11 mouse cellular contexts compared by ENCODE assay signal in genomic region chr17:28363507-28363906, GRCm38 (mm10). TPM values are rescaled to one million over a fixed set of nuclear protein-coding genes. Genes with fewer than 3 reads are reported as not detected.
DNase-seq lines count a peak whose midpoint lies in the region; ATAC-seq lines count a peak whose summit lies in the region.
"Had no signal": no experiment of that assay in that cellular context is flagged by ENCODE, and none has a peak within 500 bp of the region (broad histone marks: within the 10 kb centered on the region; RNA-seq: fewer than 3 reads in every experiment).

No protein-coding gene starts in this region.

- no peak for ATAC-seq in heart, embryonic 13.5 days (ENCODE audit: extremely low read depth, insufficient number of reproducible peaks, low FRiP score, low TSS enrichment)
- no peak for ATAC-seq in lung, embryonic 16.5 days (ENCODE audit: low read depth)
- no peak for ATAC-seq in embryonic facial prominence, embryonic 13.5 days (ENCODE audit: insufficient number of reproducible peaks, insufficient read depth, low FRiP score, low TSS enrichment, low read depth)
- ATAC-seq in limb, embryonic 13.5 days (ENCODE audit: low FRiP score, low read depth), result no peak
- ATAC-seq: CD4-positive, CD25-positive, alpha-beta regulatory T cell, adult 4 months had no signal

- 14% methylated on average over 6 of the region's 6 CpGs for WGBS in heart, embryonic 13.5 days
- 36% methylated on average over 6 of the region's 6 CpGs for WGBS in lung, embryonic 16.5 days
- WGBS in embryonic facial prominence, embryonic 13.5 days, result 21% methylated on average over 6 of the region's 6 CpGs
- 18% methylated on average over 6 of the region's 6 CpGs for WGBS in limb, embryonic 13.5 days

- H3K27me3 ChIP-seq in heart, embryonic 13.5 days (replicated peaks), result peaks cover 74% of the 10 kb centered on the region
- H3K27me3 ChIP-seq in lung, embryonic 16.5 days (ENCODE audit: control insufficient read depth, insufficient read depth, low read depth, low read length), result peaks cover 17% of the 10 kb centered on the region
- H3K27me3 ChIP-seq in embryonic facial prominence, embryonic 13.5 days, result peaks cover 51% of the 10 kb centered on the region
- peaks cover 70% of the 10 kb centered on the region for H3K27me3 ChIP-seq in limb, embryonic 13.5 days

- H3K9me3 ChIP-seq in heart, embryonic 13.5 days, result 0 out of 2 replicates have a peak, but pooled peaks cover 3% of the 10 kb centered on the region
- H3K9me3 ChIP-seq in lung, embryonic 16.5 days (ENCODE audit: control insufficient read depth, low read length), result no peaks in the 10 kb centered on the region
- no peaks in the 10 kb centered on the region for H3K9me3 ChIP-seq in embryonic facial prominence, embryonic 13.5 days
- H3K9me3 ChIP-seq in limb, embryonic 13.5 days, result no peaks in the 10 kb centered on the region

- no peak for DNase-seq in heart, adult 11 months
- DNase-seq in lung, postnatal 25 days (ENCODE audit: low spot score), result no peak
- no peak for DNase-seq in yolk sac, embryonic 10.5 days (ENCODE audit: low spot score)
- no peak for DNase-seq in testis, postnatal 10 days (ENCODE audit: low spot score)
- DNase-seq: cerebellum, postnatal 14 days; layer of hippocampus, adult 9-11 months had no signal

- peak overlapping the region; percentile 77 for H3K9ac ChIP-seq in heart, embryonic 13.5 days
- H3K9ac ChIP-seq in lung, embryonic 16.5 days (ENCODE audit: low read length), result peak overlapping the region; percentile 60; the same call in 1 of the 2 replicates
- peak overlapping the region; percentile 64 for H3K9ac ChIP-seq in embryonic facial prominence, embryonic 13.5 days
- H3K9ac ChIP-seq in limb, embryonic 13.5 days, result no peak overlapping the region; the same call in 1 of the 2 replicates

- H3K36me3 ChIP-seq in heart, embryonic 13.5 days, result no peaks in the 10 kb centered on the region
- H3K36me3 ChIP-seq in lung, embryonic 16.5 days (ENCODE audit: control insufficient read depth, insufficient read depth, low read length), result no peaks in the 10 kb centered on the region
- no peaks in the 10 kb centered on the region for H3K36me3 ChIP-seq in embryonic facial prominence, embryonic 13.5 days
- no peaks in the 10 kb centered on the region for H3K36me3 ChIP-seq in limb, embryonic 13.5 days

- peak overlapping the region; percentile 48 for H3K4me3 ChIP-seq in heart, embryonic 13.5 days
- H3K4me3 ChIP-seq in lung, embryonic 16.5 days (ENCODE audit: low read length), result peak overlapping the region; percentile 31; the same call in 1 of the 2 replicates
- peak overlapping the region; percentile 39 for H3K4me3 ChIP-seq in embryonic facial prominence, embryonic 13.5 days
- H3K4me3 ChIP-seq in limb, embryonic 13.5 days, result no peak overlapping the region

- H3K4me1 ChIP-seq in heart, embryonic 13.5 days, result peaks cover 30% of the 10 kb centered on the region
- H3K4me1 ChIP-seq in lung, embryonic 16.5 days (replicated peaks; ENCODE audit: control insufficient read depth, insufficient read depth, low read length), result peaks cover 31% of the 10 kb centered on the region
- H3K4me1 ChIP-seq in embryonic facial prominence, embryonic 13.5 days, result peaks cover 30% of the 10 kb centered on the region
- peaks cover 30% of the 10 kb centered on the region for H3K4me1 ChIP-seq in limb, embryonic 13.5 days

- H3K4me2 ChIP-seq in heart, embryonic 13.5 days, result peak overlapping the region; percentile 73
- H3K4me2 ChIP-seq in lung, embryonic 16.5 days (ENCODE audit: low read depth, low read length), result peak overlapping the region; percentile 60
- H3K4me2 ChIP-seq in embryonic facial prominence, embryonic 13.5 days, result peak overlapping the region; percentile 77
- peak overlapping the region; percentile 73 for H3K4me2 ChIP-seq in limb, embryonic 13.5 days (replicated peaks)

- no peak overlapping the region for H3K27ac ChIP-seq in heart, embryonic 13.5 days (replicated peaks)
- H3K27ac ChIP-seq in lung, embryonic 16.5 days (ENCODE audit: low read length), result no peak overlapping the region
- no peak overlapping the region for H3K27ac ChIP-seq in embryonic facial prominence, embryonic 13.5 days
- no peak overlapping the region for H3K27ac ChIP-seq in limb, embryonic 13.5 days

RNA-seq across cellular contexts. Expression of gene Tulp1, which starts 1.5 kb away (rescaled TPM):
- polyA plus RNA-seq in heart, embryonic 13.5 days (2015; fragmentation: Nextera tagmentation; extraction: Ambion mirVana), result 4.1 TPM in 2 replicates
- polyA plus RNA-seq in lung, embryonic 16.5 days (2015; fragmentation: Nextera tagmentation; extraction: Ambion mirVana), result 7.6 and 9.3 TPM in 2 replicates
- polyA plus RNA-seq in embryonic facial prominence, embryonic 13.5 days (2015; fragmentation: Nextera tagmentation; extraction: Ambion mirVana), result 7.3 and 10.5 TPM in 2 replicates
- 7.1 and 7.5 TPM in 2 replicates for polyA plus RNA-seq in limb, embryonic 13.5 days (2015; fragmentation: Nextera tagmentation; extraction: Ambion mirVana)

RNA-seq across cellular contexts. Expression of gene Tead3, which starts 12.9 kb away (rescaled TPM):
- polyA plus RNA-seq in heart, embryonic 13.5 days (2015; fragmentation: Nextera tagmentation; extraction: Ambion mirVana), result 5.9 and 7.3 TPM in 2 replicates
- 11.6 and 12.4 TPM in 2 replicates for polyA plus RNA-seq in lung, embryonic 16.5 days (2015; fragmentation: Nextera tagmentation; extraction: Ambion mirVana)
- 14.9 and 18.9 TPM in 2 replicates for polyA plus RNA-seq in embryonic facial prominence, embryonic 13.5 days (2015; fragmentation: Nextera tagmentation; extraction: Ambion mirVana)
- 14.9 and 15.4 TPM in 2 replicates for polyA plus RNA-seq in limb, embryonic 13.5 days (2015; fragmentation: Nextera tagmentation; extraction: Ambion mirVana)
- polyA plus RNA-seq: CD4-positive, CD25-positive, alpha-beta regulatory T cell, adult 4 months had no signal

RNA-seq across cellular contexts. Expression of gene Rpl10a, which starts 35.2 kb away (rescaled TPM):
- polyA plus RNA-seq in heart, embryonic 13.5 days (2015; fragmentation: Nextera tagmentation; extraction: Ambion mirVana), result 389 and 419 TPM in 2 replicates
- polyA plus RNA-seq in lung, embryonic 16.5 days (2015; fragmentation: Nextera tagmentation; extraction: Ambion mirVana), result 615 and 635 TPM in 2 replicates
- 653 and 701 TPM in 2 replicates for polyA plus RNA-seq in embryonic facial prominence, embryonic 13.5 days (2015; fragmentation: Nextera tagmentation; extraction: Ambion mirVana)
- polyA plus RNA-seq in limb, embryonic 13.5 days (2015; fragmentation: Nextera tagmentation; extraction: Ambion mirVana), result 580 and 609 TPM in 2 replicates

RNA-seq across cellular contexts. Expression of gene Fance, which starts 50.2 kb away (rescaled TPM):
- 19.3 and 22.2 TPM in 2 replicates for polyA plus RNA-seq in heart, embryonic 13.5 days (2015; fragmentation: Nextera tagmentation; extraction: Ambion mirVana)
- 22.1 and 32.4 TPM in 2 replicates for polyA plus RNA-seq in lung, embryonic 16.5 days (2015; fragmentation: Nextera tagmentation; extraction: Ambion mirVana)
- polyA plus RNA-seq in embryonic facial prominence, embryonic 13.5 days (2015; fragmentation: Nextera tagmentation; extraction: Ambion mirVana), result 34.5 and 39.5 TPM in 2 replicates
- 36.0 and 37.3 TPM in 2 replicates for polyA plus RNA-seq in limb, embryonic 13.5 days (2015; fragmentation: Nextera tagmentation; extraction: Ambion mirVana)
